Mouse (Mus musculus) heart, postnatal 0 days (tissue): ENCODE data around the gene Rai14.

ENCODE experiments used
- CTCF ChIP-seq: IDR thresholded peaks from 2 replicates; pipeline ENCODE4 v1.5.1; 2016; ENCODE audit warnings: antibody characterized with exemption, control low read depth, low read depth
- EP300 ChIP-seq: IDR thresholded peaks from 2 replicates; pipeline ENCODE4 v1.6.1; 2016; ENCODE audit warnings: antibody characterized with exemption, low read depth

- TF ChIP-seq CTCF (no peak), EP300 (no peak)
Observed at GRCm38 (mm10) chr15:10616001-10616400, 98.4 kb downstream of the Rai14 start.
